Mouse (Mus musculus) heart, adult 18-20 months (tissue): ENCODE measurements around the gene Siva1. TPM values are rescaled to one million over a fixed set of nuclear protein-coding genes. Genes with fewer than 3 reads are reported as not detected.

ENCODE experiments used
- DNase-seq, 2 experiments: peaks; one replicate each; pipeline ENCODE4 v3.0.0; 2021 to 2022; ENCODE audit warnings: mixed read lengths in 1 of 2
- microRNA-seq, 2 experiments: library from miRNA; unstranded; fragments of <30 nt; microRNA quantifications; one replicate each; pipeline ENCODE4 v1.2.0; 2022
- total RNA-seq, 2 experiments: library from RNA; stranded (reverse); gene quantifications; 2 replicates each; pipeline ENCODE4 v1.2.3; 2021

Siva1 gene
- total RNA-seq, 2 experiments from 2014 or later: 31.7 to 35.2 TPM

DNA sequence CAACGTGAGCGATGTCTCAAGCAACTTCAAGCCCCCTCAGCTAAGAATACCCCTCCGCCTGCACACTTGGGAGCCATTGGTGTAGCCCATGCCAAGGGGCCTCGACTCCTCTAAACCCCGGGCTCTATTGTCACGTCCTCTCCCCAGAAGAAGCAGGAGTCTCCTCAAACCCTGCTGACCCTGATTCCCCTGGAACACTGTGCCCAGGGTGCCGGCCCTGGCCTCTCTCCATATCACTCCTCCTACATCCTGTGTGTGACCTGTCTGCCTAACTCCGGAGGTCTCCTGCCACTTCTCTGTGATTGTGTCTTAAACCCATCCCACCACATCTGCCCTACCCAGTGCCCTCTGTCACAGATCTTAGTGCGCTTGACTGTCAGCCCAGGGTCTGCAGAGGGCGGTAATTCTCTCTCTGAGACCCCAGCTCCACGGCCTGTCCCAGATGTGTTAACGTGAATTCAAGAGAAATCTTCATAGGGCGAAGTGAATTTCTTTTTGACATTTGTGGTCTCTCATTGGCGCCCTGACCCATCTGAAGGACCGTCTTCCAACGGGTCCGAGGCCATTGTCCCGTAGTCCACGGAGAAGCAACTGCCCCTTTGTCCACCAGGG, 33.6 kb downstream of the Siva1 start:
- DNase-seq: peak in 1 of 2 experiments; percentile 31

DNA sequence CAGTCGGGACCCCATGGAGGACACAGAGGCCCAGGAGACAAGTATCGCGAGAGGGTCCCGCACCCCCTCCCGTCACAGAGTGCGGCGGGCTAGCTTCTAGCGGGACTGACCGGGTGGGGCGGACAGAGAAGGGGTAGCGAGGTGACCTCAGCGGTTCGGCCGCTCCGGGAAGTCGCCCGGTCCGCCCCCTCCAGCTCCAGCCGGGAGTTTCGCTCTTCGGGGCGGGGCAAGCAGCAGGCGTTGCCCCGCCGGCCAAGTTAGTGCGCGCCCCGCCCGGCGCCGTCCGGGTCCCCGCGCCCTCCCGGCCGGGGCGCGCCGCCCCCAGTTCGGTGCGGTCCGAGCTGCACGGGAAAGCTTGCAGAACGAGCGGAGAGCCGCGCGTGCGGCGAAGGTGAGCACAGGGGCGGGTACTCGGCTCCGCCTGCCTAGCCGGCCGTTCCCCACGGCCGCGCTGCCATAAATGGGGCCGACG, 34.1 kb downstream of the Siva1 start, which contains the start of gene Zbtb42:
Gene Zbtb42, plus strand, starts transcription at position 274 of the 472 bp plus-strand sequence.
- DNase-seq: peak; percentile 78 to 86

GRCm38 (mm10) chr12:112679027-112679996, 34.8 kb downstream of the Siva1 start:
- DNase-seq: peak in 1 of 2 experiments; percentile 46

DNA sequence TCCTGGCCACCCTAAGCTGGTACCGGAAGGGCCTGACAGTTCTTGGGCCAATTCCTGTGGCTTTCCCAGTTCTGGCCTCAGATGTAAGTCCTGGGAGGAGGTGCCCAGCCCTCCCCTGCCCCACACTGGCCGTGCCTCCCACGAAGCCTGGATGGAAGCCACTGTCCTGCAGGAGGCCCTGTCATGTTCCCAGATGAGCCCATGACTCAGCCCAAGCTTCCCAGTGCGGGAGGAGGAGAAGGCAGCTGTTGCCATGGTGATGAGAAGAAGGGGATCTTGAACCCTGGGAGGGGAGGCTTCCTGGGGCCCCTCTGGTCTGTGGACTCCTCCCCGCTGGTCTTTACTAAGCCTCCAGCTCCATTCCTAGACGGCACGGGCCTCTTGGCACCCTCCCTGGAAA, 38.9 kb downstream of the Siva1 start:
- DNase-seq: no peak

DNA sequence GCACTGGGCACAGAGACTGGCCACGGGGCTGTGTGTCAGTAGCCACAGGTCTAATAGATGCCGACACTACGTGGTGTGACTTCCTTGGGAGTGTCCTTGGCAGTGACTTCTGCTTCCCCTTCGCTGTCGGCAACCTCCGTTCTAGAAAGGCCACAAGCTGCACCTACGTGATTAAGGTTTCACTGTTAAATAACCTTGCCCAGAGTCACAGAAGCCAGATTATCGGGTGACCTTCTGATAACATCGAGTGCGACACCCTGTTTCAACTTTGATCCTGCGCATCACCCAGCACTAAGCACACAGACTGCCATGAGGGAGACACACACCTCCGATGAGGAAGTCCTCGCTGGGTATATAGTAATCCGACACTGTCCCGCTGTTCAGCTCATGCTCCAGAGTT, 44.0 kb downstream of the Siva1 start:
- DNase-seq: no peak

GRCm38 (mm10) chr12:112693185-112694126, 49.0 kb downstream of the Siva1 start:
- peak; percentile 96 to 97 for DNase-seq

DNA sequence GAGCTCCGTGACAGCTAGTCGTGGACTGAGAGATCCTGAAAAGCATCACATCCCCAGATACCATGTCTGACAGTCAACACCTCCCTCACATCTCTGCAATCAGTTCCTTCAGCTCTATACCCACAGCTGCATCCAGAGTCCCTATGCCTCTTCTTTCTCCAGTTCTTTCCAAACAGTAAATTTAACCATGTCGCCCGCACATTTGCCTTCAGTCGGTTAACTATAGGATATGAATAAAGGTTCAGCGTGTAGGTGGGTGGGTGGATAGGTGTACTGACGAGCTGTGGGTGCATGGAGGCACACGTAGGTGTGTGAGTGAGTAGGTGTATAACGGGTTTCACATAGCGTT, 49.6 kb downstream of the Siva1 start:
- no peak for DNase-seq

- no peak for DNase-seq
These were observed 52.4 kb downstream of the Siva1 start for GRCm38 (mm10) chr12:112696806-112697425.

Small RNA genes lying within 50 kb of the gene (microRNA-seq; reads per million reads assigned to microRNA genes)
- 1.5 to 2.2 reads per million in 2 experiments for gene Mir6939

Other genes starting within 250 kb of the Siva1 start
- 10 to 100 TPM; 35.2 to 39.5 TPM for gene A530016L24Rik, start 155.2 kb upstream of the Siva1 start, total RNA-seq
- gene Tmem179, start 127.9 kb upstream of the Siva1 start, total RNA-seq: under 1 TPM in 1 of 2 experiments, not detected in 1; 0.10 TPM
- gene Inf2, start 55.9 kb upstream of the Siva1 start, total RNA-seq: 10 to 100 TPM; 11.9 to 17.2 TPM
- gene Adssl1, start 24.6 kb upstream of the Siva1 start, total RNA-seq: 100 to 1,000 TPM; 192 to 206 TPM
- gene Akt1, start 30.2 kb downstream of the Siva1 start, total RNA-seq: 100 to 1,000 TPM; 182 to 193 TPM
- 1 to 10 TPM; 3.6 to 4.9 TPM for gene Zbtb42, start 34.1 kb downstream of the Siva1 start, total RNA-seq
- 10 to 100 TPM; 10.1 to 11.1 TPM for gene Cep170b, start 75.8 kb downstream of the Siva1 start, total RNA-seq
- gene Pld4, start 116.0 kb downstream of the Siva1 start, total RNA-seq: 1 to 10 TPM; 6.0 to 7.8 TPM
- 10 to 100 TPM; 15.3 to 16.6 TPM for gene Ahnak2, start 158.0 kb downstream of the Siva1 start, total RNA-seq
- 1 to 10 TPM; 2.0 to 2.2 TPM for gene Clba1, start 164.3 kb downstream of the Siva1 start, total RNA-seq
- 1 to 10 TPM; 5.1 to 5.6 TPM for gene Cdca4, start 184.7 kb downstream of the Siva1 start, total RNA-seq
- gene Gpr132, start 223.5 kb downstream of the Siva1 start, total RNA-seq: 1 to 10 TPM in 1 of 2 experiments, under 1 TPM in 1; 0.37 to 1.3 TPM